Mouse (Mus musculus) spleen, postnatal 14 days (tissue): ENCODE data around the gene Prkn.
A peak's percentile ranks its signal among the peaks of the same experiment; 100 is the strongest.

ENCODE experiments used
- DNase-seq, 2 experiments: peaks; one replicate each; pipeline ENCODE4 v3.0.0; 2021 to 2022; ENCODE audit warnings: low spot score in 2 of 2

Gene Prkn

DNA sequence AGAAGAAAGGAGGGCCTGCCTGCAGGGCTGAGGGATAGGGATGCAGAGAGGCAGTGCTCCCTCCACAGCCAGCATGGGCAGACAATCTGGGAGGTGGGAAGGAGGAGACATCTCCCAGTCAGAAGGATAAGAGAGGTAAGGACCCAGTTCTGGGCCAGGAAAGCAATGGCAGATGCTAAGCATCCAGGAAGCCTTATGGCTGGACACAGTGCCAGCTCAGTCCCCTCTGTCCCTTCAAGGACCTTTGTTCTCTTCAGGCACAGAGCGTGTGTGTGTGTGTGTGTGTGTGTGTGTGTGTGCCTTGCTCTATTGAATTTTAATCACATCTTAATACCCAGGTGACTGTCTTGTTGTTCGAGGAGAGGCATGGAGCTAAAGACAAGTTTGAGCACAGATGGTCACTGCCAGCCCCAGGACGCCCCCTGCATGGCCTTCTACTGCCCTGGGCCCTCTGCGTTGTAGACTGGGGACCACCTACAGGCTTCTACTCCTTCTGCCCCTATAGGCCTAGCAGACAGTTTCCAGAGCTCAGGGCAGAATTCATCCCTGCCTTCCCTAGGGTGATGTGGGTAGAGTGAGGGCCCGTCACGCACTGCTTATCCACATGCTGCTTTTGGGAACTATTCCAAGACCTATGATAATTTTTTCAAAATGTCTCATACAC, 1252.8 kb downstream of the Prkn start:
- DNase-seq = no peak

DNA sequence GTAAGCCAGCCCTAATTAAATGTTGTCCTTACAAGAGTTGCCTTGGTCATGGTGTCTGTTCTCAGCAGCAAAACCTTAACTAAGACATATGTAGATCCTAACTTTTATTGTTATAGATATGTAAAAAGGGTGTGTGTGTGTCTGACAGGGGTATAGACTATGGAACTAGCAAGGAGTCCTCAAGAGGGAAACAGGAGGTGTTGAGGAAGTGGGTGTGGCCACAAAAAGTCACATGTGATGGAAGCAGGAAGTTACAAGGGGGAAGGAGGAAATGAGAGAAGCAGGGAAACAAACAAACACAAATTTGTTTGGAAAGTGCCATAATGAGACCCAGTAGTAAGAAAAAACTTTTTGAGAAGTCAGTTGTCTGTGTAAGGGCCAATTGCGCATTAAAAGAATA, 1253.8 kb downstream of the Prkn start:
- no peak for DNase-seq

DNA sequence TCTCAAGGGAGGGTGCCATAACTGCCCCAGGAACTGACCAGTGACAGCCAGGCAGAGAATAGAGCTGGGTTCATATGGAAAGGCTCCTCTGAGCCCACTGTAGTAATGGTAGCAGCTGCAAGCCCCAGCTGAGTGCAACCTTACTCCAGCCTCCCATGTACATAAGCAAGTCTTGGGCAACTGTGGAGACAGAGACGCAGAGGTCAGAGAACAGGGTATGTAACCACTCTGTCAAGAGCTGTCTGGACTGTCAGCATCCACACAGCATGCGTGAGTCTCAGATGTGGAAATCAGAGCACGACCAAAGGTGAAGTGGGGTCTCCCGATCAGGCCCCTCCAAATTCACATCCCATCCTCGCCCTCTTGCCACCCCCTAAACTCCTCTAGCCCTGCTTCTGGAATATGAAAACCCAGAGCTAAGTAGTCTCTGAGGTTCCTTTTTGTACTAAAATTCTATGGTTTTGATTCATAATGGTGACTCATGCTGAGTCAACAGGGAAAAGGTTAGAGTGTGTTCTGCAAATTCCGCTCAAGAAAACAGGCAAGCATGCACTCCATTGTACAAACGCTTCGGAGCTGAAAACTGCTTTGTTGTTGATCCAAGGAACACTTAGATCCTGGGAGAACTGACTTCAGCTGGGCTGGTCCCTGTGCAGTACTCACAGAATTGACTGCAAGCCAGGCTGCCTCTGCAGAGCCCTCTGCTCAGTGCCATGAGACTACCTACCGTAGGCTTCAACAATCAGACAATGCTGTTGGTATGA, 1254.8 kb downstream of the Prkn start:
- DNase-seq = no peak

DNA sequence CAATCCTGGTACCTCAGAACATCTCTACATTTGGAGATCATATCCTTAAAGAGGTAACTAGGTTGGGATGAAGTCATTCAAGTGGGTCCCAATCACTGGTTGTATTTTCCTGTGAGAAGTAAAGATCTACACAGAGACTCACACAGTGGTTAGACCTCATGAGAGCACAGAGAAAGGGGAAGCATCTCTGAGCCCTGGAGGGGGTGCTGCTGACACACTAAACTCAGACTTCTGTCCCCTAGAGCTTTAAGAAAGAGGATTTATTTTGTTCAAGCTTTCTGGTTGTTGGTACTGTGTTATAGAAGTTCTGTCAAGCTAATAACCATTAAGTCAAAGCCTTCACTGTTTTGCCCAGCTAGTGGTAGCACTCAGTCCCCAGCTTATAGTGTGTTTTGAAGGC, 1259.2 kb downstream of the Prkn start:
- no peak for DNase-seq

DNA sequence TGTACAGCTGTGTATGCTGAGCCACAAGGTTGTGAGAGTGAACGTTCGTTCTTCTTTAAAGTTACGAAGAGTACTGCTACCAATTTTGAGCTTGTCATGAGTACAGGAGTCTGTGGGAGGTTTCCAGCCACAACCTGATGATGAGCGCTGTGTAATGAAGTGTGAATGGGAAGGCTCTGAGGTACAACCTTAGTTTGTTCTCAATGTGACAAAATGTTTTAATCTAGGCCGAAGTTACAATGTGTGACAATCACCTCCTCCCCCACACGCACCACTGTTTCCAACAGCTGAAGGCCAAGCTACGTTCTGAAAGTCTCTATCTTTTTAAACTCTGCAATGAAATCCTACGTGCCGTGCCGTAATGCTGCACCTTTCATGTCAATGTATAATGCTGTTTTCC, 1262.1 kb downstream of the Prkn start:
- DNase-seq = no peak

DNA sequence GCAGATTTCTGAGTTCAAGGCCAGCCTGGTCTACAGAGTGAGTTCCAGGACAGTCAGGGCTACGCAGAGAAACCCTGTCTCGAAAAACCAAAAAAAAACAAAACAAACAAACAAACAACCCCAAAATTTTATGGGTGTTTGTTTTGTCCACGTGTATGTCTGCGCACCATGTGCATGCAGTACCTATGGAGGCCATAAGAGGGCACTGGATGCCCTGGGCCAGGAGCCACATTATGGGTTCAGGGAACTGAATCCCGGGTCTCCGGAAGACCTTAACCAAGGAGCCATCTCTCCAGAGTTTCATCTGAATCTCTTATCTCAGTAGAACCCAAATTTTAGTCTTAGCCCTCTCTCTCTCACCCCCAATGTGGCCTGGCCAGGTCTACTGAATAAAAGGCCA, 1263.6 kb downstream of the Prkn start:
- DNase-seq = peak; percentile 22 to 33

- DNase-seq = no peak
Observed at GRCm38 (mm10) chr17:12104245-12104644, 1264.1 kb downstream of the Prkn start.

GRCm38 (mm10) chr17:12104690-12105089, 1264.5 kb downstream of the Prkn start:
- DNase-seq = no peak

- DNase-seq = no peak
Observed at GRCm38 (mm10) chr17:12106255-12106654, 1266.1 kb downstream of the Prkn start.
